Mouse (Mus musculus) right cerebral cortex, adult 18-20 months (tissue): ENCODE data around the gene Abcd3.

Experiments used
- DNase-seq: peaks from one replicate; pipeline ENCODE4 v3.0.0; 2022; ENCODE audit warnings: mixed read lengths

Gene Abcd3

GRCm38 (mm10) chr3:121814877-121815548 is at the start of gene Abcd3:
TSS of gene Abcd3 (minus strand) at chr3:121815302.
- DNase-seq: peak; percentile 84

GRCm38 (mm10) chr3:121859142-121859541 is 44.0 kb upstream of the Abcd3 start:
- DNase-seq: no peak

GRCm38 (mm10) chr3:121856131-121856530 is 41.0 kb upstream of the Abcd3 start:
- DNase-seq: no peak

- peak; percentile 17 for DNase-seq
Observed at GRCm38 (mm10) chr3:121853781-121854520, 38.8 kb upstream of the Abcd3 start.

- DNase-seq: no peak
Observed at GRCm38 (mm10) chr3:121852074-121852826, 37.1 kb upstream of the Abcd3 start.

DNA sequence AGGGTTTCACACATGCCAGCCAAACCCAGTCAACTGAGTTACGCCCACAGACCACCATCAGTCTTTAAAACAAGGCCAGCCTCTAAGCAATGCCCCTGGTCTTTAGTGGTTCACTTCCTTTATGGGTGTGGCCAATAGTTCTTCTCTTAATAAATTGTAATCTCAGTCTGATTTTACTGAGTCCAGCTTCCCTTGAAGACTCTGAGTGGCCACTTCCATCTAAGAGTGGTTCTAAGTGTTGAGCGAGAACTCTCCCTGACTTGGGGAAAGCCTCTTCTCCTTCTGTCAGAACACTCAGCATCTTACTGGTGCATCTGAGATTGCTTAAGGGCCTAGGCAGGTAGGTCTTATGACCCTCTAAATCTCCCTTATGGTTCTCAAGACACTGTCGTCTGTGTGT is 35.9 kb upstream of the Abcd3 start:
- no peak for DNase-seq

GRCm38 (mm10) chr3:121850381-121850780 is 35.3 kb upstream of the Abcd3 start:
- DNase-seq: no peak

DNA sequence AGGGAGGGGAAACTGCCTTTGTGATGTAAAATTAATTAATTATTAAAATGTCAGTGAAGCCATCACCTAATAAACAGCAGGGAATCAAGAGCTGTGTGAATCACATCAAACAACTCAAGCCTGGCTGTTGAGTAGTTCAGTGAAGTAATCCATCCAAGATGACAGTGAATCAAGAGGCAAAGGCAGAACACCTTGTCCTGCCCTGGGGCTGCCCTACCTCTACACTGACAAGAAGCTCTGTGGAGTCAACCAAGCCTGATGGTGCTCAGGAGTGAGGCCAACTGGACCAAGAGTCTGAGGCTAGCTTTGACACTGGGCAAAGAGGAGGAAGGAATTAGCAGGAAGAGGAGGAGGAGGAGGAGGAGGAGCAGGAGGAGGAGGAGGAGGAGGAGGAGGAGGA is 32.2 kb upstream of the Abcd3 start:
- no peak for DNase-seq

- DNase-seq: no peak
Observed at GRCm38 (mm10) chr3:121844658-121845057, 29.6 kb upstream of the Abcd3 start.

DNA sequence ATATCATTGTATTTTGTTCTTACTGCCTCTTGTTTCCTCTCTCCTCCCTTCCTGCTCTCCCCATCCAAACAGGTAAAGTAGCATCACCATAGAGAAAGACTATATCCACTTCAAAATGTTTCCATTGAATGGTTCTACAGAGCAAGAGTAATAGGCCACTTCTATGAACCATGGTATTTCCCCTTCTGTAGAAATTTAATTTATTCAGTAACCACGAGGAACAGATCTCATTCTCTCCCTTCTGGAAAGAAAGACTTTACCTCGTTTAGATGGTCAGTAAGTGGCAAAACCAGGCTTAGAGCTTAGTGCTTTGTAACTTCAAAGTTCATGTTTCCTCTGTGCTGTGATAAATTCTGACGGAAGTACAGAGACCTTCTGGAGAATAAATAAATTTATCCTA is 28.9 kb upstream of the Abcd3 start:
- no peak for DNase-seq

DNA sequence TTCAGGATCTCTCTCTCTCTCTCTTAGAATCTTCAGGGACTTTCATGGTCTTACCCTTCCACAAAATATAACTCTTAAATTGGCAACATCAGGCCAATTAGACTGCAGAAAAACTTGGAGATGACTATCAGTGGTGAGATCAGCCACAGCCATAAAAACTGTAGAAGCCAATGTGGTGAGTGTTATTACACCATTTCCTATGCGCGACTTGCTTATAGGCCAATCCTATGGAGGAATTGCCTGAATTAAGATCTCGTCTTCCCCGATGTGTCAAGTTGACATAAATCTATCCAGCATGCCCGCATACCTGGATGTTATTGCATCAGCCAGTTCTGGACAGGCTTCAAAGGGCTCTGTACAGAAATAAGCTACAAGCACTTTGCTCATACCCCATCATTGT is 28.2 kb upstream of the Abcd3 start:
- DNase-seq: no peak

DNA sequence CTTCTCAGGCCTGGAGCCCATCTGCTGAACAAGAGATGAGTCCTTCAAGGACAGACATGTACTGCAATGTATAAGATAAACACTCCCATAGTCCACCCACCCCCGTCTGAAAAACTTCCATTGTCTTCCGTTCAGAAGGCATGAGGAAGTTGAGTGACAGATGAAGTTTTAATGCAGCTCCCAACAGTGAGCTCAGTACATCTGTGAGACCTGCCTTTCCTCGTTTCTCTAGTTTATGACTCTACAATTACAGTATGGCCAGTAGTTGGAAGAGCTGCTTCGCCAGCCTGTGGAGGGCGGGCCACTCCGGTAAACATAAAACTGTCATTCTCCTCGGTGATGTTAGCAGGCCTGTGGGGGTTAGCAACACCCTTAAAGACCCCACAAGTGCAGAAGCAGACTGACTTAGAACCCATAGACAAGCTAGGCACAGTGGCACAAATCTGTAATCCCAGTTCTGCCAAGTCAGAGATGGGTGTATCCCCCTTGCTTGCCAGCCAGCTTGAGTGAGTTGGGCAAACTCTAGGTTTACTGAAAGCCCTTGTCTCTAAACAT is 27.3 kb upstream of the Abcd3 start:
- no peak for DNase-seq

DNA sequence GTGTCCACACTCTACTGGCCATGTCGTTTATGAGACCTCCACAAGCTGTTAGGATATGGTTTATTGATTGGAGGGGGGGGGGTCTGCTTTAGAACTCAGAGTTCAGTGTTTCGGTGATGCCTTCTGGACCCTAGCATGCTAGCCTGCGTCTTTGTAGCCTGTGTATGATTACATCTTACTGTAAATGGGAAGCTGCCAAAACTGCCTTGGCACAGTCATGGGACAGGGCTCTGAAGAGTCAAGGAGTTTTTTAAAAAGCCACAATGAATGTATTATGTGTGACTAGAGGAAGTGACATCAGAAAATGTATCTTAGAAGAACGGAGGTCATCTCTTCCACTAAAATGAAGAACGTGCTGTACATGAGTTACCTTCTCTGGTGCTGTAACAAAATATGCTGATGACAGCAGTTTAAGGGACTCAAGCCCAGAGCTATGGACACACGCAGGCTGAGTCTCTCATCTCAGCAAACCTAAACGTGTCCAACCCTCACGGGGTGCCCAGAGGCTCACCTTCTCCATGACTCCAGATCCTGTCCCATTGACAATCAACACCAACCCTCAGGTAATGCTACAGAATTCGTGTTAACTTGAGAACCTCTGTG is 26.4 kb upstream of the Abcd3 start:
- no peak for DNase-seq

DNA sequence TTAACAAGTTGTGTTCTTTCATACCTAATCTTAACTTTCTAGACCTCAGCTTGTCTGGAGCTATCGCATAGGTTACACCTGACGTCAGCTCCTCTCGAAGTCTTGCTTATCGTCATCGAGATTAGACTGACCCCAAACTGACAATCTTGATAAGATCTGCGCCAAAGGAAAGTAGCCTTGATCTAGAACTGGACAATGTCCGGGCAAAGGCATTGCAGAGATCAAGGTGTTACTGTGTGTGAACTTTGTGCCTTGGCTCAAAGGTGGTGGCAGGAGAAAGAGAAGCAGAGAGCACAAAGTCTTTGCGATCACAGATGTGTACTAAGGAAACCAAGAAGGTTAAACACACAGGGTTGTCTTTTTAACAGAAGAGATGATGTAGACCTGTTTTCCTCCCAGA is 25.2 kb upstream of the Abcd3 start:
- no peak for DNase-seq

DNA sequence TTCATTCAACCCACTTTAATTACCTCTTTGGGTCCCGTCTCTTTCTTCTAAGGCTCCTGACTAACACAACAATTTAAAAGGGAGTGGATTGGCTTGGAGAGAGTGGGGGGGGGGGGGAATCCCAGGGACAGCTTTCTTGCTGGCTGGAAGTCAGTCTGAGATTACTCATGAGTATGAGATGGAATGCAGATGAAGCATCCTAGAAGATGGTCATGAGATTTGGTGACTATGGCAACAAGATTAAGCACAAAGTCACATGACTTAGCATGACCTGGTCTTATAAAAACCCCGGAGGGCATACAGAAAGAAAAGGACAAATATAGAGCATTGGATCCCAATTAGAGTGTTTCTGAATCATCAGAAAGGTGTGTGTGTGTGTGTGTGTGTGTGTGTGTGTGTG is 19.6 kb upstream of the Abcd3 start:
- DNase-seq: no peak

DNA sequence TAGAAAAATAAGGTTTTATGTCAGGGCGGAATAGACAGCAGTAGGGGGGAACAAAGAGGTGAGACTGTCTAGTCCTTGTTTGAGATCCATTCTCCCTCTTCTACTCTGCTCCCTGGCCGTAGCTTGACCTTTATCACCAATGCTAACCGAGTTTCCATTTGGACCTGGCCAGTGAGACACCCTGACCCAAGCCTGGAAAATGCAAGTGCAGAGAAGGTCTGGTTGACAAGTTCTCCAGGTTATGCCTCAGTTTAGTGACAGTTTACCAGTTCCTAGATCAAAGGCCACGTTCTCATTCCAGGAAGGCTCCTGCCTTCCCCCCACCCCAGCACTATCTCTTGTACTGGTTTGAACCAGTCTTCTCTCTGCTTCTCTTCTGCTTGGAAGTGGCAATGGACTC is 19.1 kb upstream of the Abcd3 start:
- DNase-seq: no peak

DNA sequence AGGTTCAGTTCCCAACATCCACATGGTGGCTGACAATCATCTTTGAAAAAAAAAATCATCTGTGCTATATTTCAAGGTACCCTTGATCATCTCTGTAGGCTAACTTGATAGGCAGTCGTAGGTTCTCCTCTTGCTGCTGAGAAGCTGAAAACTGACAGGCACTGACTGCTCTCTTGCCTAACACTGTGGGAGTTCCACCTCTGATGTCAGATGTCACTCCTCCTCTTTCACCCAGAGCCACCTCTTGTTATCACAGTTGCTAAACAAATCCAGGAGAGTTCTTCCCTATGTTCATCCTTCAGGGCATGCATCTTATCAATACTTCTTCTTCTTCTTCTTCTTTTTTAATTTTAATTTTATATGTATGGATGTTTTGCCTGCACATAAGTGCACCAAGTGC is 10.0 kb upstream of the Abcd3 start:
- DNase-seq: no peak

- DNase-seq: no peak
Observed at GRCm38 (mm10) chr3:121824319-121824718, 9.2 kb upstream of the Abcd3 start.

GRCm38 (mm10) chr3:121822643-121823042 is 7.5 kb upstream of the Abcd3 start:
- DNase-seq: no peak

DNA sequence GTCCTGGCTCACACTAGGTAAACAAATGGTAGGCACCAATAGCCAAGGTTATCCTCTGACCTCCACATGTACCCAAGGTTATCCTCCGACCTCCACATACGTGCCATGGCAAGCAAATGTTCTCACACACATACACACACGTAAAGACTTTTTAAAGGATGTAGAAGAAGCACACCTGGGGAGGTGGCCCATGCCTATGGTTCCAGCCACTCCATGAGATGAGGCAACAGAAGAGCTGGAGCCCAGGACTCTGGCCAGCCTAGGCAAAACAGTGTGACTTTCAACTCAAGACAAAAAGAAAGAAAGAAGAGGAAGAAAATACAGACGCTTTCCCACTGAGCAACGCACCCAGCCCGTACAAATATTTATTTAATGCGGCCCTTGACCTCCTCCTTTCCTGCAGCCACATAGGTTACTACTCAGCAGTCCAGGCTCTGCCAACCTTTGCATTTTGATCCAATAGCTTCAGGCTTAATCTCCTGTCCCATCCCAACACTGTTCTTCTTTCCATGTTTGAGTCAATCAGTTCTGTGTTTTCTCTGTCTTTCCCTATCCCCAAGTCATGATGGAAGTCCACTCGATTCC is 6.5 kb upstream of the Abcd3 start:
- no peak for DNase-seq

- DNase-seq: no peak
Observed at GRCm38 (mm10) chr3:121819693-121820200, 4.6 kb upstream of the Abcd3 start.

DNA sequence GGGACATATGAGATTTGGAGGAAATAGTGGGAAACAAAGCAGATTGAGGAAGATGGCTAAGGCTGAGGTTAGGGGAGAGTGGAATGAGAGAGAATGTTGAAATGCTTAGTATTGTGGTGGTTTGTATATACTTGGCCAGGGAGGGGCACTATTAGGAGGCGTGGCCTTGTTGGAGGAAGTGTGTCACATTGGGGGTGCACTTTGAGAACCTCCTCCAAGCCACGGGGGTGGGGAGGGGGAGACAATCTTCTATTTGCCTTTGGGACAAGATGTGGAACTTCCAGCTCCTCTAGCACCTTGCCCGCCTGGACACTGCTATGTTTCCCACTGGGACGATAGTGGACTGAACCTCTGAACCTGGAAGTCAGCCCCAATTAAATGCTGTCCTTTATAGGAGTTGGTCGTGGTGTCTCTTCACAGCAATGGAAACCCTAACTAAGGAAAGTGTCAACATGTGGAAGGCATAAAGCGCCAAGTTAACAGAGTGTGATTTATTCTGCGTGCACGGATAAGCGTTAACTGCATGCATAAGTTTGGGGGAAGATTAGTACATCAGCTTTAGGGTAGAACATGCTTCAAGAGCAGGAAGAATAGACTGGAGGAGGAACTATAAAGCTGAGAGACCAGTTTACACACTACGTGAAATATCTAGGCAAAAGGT is 3.8 kb upstream of the Abcd3 start:
- no peak for DNase-seq
